Mouse (Mus musculus): ENCODE data around the gene Rap1gap2.
A peak's percentile ranks its signal among the peaks of the same experiment; 100 is the strongest.

Rap1gap2 gene

DNA sequence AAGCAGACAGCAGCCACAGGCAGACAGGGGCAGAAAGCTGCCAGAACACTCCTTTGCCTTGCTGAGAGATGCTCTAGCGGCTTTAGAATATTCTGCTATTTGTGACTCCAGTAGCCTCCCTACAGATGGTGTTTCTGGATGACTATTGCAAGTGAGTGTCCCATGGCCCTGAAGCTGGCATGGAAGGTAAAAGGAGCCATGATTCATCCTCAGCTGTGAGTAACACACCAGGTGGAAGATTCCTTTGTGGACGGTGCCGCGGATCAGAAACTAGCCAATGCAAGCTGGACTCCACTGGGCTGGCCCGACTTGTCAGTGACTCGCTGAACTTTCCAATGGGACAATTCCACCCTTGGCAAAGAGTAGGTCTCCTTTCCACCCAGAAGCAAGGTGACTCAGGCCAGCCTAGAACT lies 162.7 kb downstream of the Rap1gap2 start:
- DNase-seq: peak; percentile 45

DNA sequence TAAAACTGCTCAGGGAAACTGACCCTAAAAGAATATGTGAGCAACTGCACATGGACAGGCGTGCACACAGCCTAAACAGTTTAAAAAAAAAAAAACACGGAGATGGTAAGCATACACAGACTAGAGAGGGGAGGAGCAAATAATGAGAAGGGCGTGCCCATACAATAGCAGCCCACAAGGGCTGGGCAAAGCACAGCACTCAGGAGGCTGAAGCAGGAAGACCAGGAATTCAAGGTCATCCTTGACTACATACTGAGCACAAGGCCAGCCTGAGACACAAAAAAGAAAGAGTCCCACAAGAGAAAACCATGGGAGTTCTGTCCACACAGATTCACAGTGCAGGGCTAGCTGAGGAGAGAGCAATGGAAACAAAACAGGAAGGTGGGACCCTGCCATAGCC lies 165.1 kb downstream of the Rap1gap2 start:
- no peak for DNase-seq

DNA sequence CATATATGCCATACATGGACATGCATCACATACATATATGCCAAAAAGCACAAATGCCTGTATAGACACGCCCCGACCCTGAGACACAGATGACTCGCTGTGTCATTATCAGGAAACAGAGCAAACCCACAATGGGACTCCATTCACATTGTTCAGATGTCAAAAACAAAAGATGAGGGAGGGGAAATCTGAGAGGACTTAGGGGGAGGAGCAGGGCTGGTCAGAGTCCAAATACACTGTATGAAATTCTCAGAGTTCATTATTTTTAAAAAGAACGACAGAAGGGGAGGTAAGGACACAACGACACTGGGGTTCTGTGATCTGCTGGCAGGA lies 166.8 kb downstream of the Rap1gap2 start:
- DNase-seq: no peak

DNA sequence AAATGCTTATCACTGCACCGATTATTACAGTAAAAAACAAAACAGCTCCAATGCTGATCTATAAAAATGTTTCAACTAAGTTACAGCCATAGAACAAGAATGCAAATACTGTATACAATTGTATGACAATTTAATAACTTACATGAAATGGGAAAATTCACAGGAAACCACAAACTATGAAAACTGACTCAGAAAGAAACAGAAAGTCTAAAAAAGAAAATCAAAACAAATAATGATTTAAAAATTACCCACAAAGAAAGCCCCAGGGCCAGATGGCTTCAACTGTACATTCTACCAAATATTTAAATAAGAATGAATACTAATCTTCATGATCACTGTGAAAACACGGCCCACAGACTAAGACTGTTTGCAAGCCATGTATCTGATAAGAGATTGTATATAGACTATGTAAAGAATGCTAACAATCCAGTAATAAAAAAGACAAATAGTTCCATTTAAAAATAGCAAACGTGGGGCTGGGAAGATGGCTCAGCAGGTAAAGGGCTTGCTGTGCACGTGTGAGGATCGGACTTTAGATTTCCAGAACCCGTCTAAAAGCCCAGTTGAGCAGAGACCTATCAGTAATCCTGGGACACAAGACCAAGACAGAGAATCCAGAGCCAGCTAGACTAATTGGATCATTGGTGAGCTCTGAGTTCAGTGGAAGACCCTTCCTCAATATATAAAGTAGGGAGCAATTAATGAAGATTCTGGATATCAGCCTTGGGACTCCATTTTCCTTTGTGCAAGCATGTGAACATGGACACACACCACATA lies 167.4 kb downstream of the Rap1gap2 start:
- no peak for DNase-seq

DNA sequence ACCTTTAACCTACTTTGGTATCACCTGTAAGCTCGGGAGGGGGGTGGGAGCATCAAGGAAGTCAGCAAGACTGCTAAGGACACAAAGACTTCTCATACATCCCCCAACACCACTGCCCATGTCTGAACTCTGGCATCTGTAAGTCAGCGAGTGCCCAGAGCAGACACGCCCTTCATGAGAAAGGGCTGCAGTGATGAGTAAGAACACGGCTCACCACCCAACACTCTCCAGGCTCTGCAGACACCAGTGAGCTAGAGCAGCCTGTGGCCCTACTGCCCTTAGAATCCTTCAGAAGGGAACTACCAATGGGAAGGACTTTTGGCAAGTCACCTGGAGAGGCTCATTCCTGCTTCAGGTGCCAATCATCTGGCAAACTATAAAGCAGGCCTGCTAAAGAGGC lies 168.3 kb downstream of the Rap1gap2 start:
- no peak for DNase-seq

DNA sequence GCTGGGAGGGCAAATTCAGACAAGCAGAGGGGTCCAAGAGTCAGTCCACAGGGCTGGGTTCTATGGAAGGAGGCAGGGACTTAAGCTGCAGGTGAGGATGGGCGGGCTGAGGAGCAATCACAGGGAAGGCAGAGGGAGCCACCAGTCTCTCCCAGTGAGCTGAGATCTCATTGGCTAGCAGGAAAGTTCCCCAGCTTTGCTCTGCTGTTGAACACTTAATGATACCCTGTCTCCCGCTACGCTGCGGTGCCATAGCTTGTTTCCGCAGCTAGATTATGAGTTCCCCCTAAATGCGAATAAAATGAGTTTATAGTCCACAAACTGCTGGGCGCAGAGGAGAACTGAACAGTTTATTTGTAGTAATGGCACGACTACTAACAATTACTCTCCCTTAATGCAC lies 170.6 kb downstream of the Rap1gap2 start:
- DNase-seq: no peak

DNA sequence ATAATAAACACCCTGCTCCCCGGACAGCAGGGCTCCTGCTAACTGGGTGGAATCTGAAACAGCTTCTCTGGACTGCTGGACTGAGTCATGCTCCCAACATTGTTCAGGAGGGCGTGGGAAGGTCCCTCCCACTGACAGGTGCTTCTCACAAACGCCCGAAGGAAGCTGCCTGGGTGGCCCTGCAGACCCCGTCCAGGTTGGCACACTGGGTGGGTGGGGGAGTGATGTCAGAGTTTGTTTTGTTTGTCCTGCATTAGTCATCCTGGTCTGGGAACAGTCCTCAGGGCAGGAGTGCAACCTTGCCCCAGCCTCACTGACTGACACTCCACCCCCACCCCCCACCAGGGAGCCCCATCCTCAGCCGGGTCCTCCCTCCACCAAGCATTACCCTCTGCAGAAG lies 171.5 kb downstream of the Rap1gap2 start:
- DNase-seq: no peak

DNA sequence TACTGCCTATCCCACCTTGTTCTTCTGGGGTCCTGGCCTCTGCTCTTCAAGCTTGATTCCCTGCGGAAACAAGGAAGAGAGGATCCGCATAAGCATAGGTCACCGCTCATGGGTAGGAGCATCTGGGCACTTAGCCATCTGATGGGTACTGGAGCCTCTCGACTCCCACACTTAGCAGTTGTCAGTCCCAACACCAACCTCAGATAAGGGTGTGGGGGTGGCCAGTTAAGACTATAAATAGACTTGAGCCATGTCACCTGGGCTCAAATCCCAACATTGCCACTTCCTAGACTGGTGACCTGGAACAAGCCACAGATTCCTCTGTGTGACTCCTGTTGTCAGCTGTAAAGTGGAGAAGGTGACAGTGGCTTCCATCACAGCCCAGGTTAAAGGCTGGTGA lies 172.5 kb downstream of the Rap1gap2 start:
- no peak for DNase-seq

DNA sequence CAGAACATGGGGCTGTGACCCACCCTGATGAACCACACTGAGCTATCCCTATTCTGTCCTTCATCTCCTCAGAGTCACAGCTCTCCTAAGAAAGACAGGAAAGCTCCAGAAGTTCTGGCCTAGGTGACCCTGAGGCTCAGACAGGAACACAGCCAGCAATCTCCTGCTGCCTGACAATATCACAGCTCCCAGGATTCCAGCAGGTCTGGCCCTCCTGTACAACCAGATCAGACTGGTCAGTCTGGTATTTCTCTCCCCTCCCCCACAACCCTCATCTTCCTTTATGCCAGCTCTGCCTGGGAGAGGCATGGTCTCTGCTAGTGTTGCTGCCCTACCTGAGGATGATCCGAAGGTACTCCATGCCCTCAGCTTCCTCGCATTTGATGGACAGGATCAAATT lies 175.3 kb downstream of the Rap1gap2 start:
- DNase-seq: no peak

DNA sequence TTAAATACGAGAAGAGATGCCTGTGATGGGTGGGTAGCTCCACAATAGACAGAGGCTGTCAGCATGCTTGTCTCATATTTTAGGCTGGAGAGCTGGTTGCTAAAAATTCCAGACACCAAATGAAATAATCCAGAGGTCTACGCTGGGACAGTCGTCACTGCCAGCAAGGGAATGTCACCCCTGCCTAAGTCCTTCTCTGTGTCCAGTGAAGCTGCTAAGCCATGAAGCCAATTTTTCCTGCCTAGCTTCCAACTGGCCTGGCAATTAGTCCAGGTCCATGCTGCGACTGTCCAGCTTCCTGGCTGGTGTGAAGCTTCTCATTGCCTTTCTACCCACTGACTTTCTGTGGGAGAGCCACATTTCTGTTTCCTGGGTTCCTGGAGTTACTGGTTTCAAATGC lies 177.7 kb downstream of the Rap1gap2 start:
- no peak for DNase-seq

DNA sequence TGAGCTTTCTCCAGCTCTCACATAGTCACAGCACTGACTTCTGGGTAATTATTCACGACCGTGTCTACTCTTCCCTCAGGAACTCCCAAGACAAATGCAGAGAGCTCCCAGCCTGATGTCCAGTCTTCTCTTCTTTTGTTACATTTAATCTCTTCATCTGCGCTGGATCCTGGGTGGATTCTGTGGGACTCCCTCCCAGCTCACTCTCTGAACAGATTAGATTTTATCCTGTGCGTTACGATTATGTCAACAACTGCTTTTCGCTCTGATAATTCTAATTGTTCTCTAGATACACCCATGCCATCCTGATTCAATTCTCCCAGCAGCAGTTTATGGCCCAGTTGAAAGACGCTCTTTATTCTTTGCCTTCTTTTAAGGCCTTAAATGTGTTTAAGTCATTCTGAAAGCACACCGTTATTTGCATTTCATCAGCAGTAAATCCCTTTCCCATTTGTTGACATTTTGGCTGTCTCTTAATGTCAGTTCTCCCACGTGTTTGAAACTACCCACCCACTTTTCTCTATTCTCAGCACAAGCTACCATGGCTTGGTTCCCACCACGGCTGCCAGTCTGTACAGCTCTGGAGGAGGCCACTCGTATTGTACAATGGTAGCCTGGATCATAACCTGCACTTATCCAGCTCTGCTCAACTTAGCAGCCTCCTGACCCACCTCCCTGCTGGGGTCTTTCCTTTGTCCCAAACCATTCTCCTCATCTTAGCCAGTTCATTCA lies 180.8 kb downstream of the Rap1gap2 start:
- DNase-seq: peak; percentile 48

DNA sequence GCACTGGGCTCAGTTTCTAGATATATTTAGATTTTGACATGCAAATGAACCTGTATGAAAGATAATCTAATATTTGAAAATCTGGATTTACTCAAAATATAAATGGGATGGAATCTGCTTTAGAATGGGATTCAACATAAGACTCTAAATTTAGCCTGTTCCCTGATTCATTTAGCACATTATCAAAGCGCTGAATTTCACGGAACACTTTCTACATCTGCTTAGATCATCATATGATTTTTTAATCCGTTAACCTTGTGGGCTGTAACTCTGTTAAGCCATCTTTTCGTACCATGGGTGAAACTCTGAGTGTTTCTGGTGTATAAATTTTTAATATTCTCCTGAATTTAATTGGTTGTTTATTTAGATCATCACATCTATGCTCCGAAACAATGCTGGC lies 184.4 kb downstream of the Rap1gap2 start:
- no peak for DNase-seq

DNA sequence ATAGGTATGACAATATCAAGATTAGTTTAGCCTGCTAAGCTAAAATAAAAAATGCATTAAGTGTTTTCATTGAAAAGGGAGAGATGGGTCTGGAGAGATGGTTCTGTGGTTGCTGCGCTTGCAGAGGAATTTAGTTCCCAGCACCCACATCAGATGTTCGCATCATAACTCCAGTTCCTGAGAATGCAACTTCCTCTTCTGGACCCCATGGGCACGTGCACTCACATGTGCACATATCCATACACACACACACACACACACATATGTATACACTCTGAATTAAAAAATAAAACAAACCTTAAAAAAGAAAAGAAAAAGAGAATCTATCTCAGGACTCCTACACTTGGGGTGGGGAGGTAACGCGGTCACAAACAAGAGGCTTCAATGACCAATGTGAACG lies 188.7 kb downstream of the Rap1gap2 start:
- no peak for DNase-seq

DNA sequence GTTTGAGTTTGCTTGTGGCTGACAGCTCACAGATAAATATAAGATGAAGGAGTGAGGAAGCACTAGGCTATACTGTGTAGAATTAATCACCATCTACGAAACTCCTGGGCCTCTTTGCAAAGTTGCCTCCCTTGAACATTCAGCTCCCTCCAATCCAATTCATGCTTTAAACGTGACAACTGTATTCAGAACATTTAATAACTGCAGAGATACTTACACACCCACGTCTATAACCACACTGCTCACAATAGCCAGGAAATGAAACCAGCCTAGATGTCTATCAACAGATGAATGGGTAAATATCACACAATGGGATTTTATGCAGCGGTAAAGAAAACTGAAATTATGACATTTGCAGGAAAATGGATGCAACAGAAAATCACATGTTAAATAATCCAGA lies 189.6 kb downstream of the Rap1gap2 start:
- no peak for DNase-seq

DNA sequence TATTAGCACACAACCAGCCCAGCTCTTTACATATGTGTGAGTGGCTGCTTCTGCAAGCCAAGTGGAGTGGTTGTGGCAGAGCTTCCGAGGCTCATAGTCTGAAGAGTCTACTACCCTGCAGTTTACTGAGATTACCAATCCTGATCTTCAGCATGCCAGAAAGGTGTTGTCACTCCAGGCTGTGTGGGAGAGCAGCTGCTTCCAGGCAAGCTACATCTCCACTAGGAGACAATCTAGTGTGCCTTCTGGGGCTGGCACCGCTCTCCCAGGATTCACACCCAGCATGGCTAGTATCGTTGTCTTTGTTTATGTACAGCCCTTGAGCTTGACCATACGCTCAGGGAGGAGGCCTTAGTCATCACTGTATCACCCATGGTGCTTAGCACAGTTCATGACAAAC lies 191.1 kb downstream of the Rap1gap2 start:
- no peak for DNase-seq

DNA sequence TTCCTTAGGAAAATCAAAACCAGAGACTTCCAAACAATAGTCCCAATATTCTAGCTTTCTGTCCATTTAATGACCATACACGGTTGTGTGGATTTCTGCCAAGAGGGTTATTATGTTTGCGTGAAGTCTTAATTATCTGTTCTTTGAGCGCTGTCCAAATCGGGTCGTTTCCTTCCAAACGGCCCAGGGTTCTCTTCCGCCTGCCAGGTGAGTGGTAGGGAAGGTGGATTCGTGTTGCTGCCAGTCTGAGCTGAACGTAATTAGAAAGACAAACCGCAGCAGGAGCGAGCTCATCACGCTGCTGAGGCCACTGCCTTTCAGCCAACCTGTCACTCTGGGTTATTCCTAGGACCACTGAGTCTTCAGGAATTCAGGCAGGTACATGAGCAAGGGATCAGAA lies 195.0 kb downstream of the Rap1gap2 start:
- DNase-seq: no peak

DNA sequence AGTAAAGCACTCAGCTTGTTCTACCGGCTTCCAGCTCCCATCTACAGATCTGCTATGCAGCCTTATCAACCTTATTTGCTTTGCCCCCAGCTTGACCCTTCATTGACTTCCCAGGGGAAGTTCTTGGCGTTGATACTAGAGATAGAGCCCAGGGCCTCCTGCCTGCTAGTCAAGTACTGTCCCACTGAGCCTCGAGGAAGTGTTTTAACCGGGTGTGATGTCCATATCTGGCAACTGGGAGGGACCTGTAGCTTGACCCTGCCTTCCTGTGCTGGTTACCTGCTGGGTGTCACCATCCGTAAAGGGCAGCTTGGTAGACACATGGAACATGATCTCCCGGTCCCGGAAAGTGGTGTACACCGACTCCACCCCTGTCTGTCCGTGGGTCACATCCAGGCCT lies 196.6 kb downstream of the Rap1gap2 start:
- DNase-seq: no peak

DNA sequence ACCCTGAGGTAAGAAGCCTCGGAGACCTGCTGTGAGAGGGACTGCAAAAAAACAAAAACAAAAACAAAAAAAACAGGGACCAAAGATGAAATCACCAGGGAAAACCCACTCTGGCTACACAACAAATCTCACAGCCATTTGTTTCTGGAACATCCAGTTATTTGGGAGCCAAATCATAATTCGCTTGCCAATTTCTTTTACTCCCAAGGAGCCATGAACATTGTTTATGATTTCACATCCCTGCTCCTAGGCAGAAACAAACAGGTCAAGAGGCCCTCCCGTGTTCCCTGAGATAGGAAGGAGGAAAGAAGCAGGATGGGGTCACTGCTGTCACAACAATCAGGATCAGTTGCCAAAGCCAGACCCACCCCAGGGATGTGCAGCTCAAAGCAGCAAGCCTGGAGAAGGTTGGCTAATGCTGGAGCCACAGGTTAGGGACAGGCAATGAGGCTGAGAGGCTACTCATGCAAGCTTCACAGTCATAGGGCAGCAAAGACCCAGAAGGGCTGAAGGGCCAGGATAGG lies 197.2 kb downstream of the Rap1gap2 start:
- DNase-seq: no peak

DNA sequence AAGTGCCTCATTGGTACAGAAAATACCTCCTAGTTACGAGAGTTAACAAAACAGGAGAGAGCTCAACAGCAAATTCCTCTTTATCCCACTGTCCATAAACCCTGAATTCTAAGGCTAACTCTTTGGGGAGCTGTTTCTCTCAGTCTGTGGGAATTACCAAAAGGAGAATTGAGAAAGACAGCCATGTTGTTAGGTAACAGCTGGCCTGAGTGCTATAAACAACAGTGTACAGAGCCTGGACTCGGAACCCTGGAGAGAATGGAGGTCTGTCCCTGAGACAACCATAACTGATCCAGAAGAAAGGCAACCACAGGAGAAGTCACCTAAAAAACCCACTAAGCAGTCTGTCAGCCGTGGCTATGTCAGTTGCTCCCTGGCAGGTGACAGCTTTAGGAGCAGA lies 198.3 kb downstream of the Rap1gap2 start:
- DNase-seq: no peak

DNA sequence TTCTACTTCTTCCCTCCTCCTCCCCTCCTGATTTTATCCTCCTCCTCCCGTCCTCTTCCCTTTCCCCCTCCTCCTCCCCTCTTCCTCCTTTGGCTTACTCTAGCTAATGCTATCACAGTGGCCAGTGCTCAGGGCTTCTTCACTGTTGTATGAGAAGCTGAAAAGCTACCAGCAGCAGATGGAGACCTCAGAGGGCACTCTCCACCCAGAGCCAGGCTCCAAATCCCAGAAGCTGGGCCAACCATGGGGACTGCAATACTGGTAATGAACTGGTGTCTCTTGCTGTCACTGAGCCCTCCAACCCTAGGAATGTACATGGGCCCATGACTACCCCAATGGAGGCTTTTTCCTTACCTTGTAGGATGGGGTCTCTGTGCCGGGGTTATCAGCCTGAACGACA lies 198.8 kb downstream of the Rap1gap2 start:
- no peak for DNase-seq

DNA sequence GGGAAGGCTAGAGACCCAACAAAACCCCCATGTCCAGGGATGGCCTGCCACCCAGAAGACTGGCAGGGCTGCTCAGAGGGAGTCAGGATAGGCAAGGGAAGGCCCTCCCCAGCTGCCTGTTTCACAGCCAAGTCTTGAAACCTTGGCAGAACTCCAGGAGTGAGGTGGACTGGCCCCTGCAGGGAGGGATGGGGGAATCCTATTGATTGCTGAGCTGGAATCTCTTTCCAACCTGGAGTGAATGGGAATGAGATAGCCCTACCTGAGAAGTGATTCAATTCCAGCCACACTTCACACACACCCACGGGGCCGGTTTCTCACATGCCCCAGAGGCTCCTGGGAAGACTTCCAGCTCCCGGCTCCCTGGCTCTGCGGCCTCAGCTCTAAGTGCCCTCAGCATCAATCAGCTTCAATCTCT lies 200.9 kb downstream of the Rap1gap2 start:
- DNase-seq: peak; percentile 39

DNA sequence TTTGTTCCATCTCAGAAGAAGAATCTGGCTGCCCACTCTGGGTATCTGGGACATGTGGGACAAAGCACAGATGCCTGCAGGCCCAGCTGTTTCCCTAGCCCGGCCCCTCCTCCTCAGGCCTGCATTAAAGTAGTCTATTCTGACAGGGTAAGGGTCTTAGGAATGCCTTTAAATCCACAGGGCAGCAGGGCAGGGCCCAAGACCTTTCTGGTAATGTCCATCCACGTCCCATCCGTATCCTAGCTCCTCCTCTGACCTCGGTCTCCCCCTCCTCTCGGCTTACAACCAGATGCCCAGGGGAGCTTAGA lies 201.3 kb downstream of the Rap1gap2 start:
- DNase-seq: no peak

DNA sequence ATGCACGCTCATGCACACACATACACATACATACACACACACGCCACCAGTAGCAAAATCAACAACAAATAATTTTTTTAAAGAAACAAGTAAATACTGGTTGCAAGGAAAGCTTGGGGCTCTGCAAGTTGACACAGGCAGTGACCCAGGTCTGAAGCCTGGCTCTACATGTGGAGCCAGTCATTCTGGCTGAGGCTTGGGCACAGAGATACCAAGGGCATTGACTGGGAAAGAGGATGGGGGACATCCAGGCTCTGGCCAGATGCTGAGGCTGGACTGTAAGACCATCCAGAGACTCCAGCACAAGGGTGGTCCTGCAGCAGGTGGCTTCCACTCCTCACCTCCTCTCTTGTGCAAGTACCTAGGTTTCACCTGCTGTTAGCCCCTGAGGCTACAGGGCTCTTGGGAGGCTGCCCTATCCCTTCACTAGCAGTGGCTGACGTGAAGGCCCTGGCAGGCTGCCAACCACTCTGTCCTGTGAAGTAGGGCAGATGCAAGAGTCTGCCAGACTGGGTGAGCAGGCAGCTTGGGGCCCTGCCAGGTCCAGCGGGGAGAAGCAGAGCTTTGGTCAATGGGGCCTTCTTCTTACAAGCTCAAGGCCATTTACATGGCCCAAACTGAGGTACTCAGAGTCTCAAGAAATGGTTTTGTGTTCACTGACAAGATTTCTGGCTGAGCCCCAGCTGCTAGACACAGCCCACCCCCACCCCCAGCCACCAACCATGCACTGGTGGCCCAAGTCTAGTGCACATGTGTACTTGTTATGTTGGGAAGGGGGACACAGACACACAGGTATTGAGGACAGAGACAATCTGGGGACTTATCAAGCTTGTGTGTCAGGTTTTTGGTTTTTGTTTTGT lies 201.9 kb downstream of the Rap1gap2 start:
- peak; percentile 91 for DNase-seq

DNA sequence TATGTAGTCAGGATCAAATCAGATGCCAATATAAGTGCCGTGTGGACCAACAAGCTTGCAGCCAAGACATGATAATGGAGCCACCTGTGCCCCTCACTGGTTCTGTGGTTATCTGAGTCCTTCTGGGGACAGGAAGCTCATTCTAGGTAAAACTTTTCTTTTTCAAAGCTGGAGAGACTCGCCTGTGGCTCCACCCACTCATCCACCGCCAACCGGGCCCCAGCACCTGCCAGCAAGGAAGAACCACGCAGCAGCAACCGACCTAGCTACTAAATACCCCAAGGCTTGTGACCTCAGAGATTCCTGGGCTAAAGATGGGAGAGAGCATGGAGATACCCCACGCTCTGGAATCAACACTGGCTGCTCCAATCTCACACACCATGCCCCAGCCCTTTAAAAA lies 205.5 kb downstream of the Rap1gap2 start:
- DNase-seq: no peak

Measured in layer of hippocampus, adult 9-11 months (tissue).